Mouse (Mus musculus): Measurements from ENCODE around the gene Polr1e. TPM values are rescaled to one million over a fixed set of nuclear protein-coding genes. Genes with fewer than 3 reads are reported as not detected.
"Not testable (repeated sequence)": the region's sequence is repeated elsewhere in the genome, so short reads cannot be mapped to it uniquely, and the experiment has no call there.

Polr1e gene
- total RNA-seq, 2 experiments from 2014 or later: 9.1 to 10.5 TPM

- DNase-seq (ENCODE audit: extremely low spot score in 1 of 2, low spot score in 1 of 2): no peak
Measured at GRCm38 (mm10) chr4:45000001-45000400, 18.4 kb upstream of the Polr1e start.

- no peak for DNase-seq (ENCODE audit: extremely low spot score in 1 of 2, low spot score in 1 of 2)
Measured at GRCm38 (mm10) chr4:45005452-45005851, 12.9 kb upstream of the Polr1e start.

- no peak for DNase-seq (ENCODE audit: extremely low spot score in 1 of 2, low spot score in 1 of 2)
Measured at GRCm38 (mm10) chr4:45010806-45011415, 7.5 kb upstream of the Polr1e start.

- DNase-seq (ENCODE audit: extremely low spot score in 1 of 2, low spot score in 1 of 2): peak in 1 of 2 experiments; percentile 46
Measured at GRCm38 (mm10) chr4:45011581-45012104, 6.7 kb upstream of the Polr1e start.

- peak; percentile 89 to 90 for DNase-seq (ENCODE audit: extremely low spot score in 1 of 2, low spot score in 1 of 2)
Measured at GRCm38 (mm10) chr4:45012105-45012975, 6.0 kb upstream of the Polr1e start, which contains the start of gene Zbtb5. TSS of gene Zbtb5 (minus strand) at chr4:45012412.

- DNase-seq (ENCODE audit: extremely low spot score in 1 of 2, low spot score in 1 of 2): no peak
Measured at GRCm38 (mm10) chr4:45013031-45013431, 5.4 kb upstream of the Polr1e start.

GRCm38 (mm10) chr4:45013537-45013936 is 4.8 kb upstream of the Polr1e start:
- no peak for DNase-seq (ENCODE audit: extremely low spot score in 1 of 2, low spot score in 1 of 2)

- peak in 1 of 2 experiments; percentile 71 for DNase-seq (ENCODE audit: extremely low spot score in 1 of 2, low spot score in 1 of 2)
Measured at GRCm38 (mm10) chr4:45015615-45016014, 2.8 kb upstream of the Polr1e start.

GRCm38 (mm10) chr4:45019009-45019408 is 626 bp downstream of the Polr1e start:
- DNase-seq (ENCODE audit: extremely low spot score in 1 of 2, low spot score in 1 of 2): no peak

- DNase-seq (ENCODE audit: extremely low spot score in 1 of 2, low spot score in 1 of 2): no peak
Measured at GRCm38 (mm10) chr4:45026459-45026858, 8.1 kb downstream of the Polr1e start.

- DNase-seq (ENCODE audit: extremely low spot score in 1 of 2, low spot score in 1 of 2): no peak
Measured at GRCm38 (mm10) chr4:45032586-45032985, 14.2 kb downstream of the Polr1e start.

GRCm38 (mm10) chr4:45034693-45035628 is 16.6 kb downstream of the Polr1e start:
- DNase-seq (ENCODE audit: extremely low spot score in 1 of 2, low spot score in 1 of 2): no peak

- DNase-seq (ENCODE audit: extremely low spot score in 1 of 2, low spot score in 1 of 2): no peak
Measured at GRCm38 (mm10) chr4:45036048-45036447, 17.7 kb downstream of the Polr1e start.

- DNase-seq (ENCODE audit: extremely low spot score in 1 of 2, low spot score in 1 of 2): no peak
Measured at GRCm38 (mm10) chr4:45036571-45036970, 18.2 kb downstream of the Polr1e start.

- DNase-seq (ENCODE audit: extremely low spot score in 1 of 2, low spot score in 1 of 2): no peak
Measured at GRCm38 (mm10) chr4:45037455-45038410, 19.4 kb downstream of the Polr1e start.

- DNase-seq (ENCODE audit: extremely low spot score in 1 of 2, low spot score in 1 of 2): not testable (repeated sequence)
Measured at GRCm38 (mm10) chr4:45038879-45039278, 20.5 kb downstream of the Polr1e start.

- not testable (repeated sequence) for DNase-seq (ENCODE audit: extremely low spot score in 1 of 2, low spot score in 1 of 2)
Measured at GRCm38 (mm10) chr4:45039546-45039945, 21.2 kb downstream of the Polr1e start.

GRCm38 (mm10) chr4:45040795-45041194 is 22.4 kb downstream of the Polr1e start:
- no peak for DNase-seq (ENCODE audit: extremely low spot score in 1 of 2, low spot score in 1 of 2)

- no peak for DNase-seq (ENCODE audit: extremely low spot score in 1 of 2, low spot score in 1 of 2)
Measured at GRCm38 (mm10) chr4:45046679-45047078, 28.3 kb downstream of the Polr1e start.
